Mouse (Mus musculus) heart, embryonic 16.5 days (tissue): Measurements from ENCODE around the gene Synj2. TPM values are rescaled to one million over a fixed set of nuclear protein-coding genes. Genes with fewer than 3 reads are reported as not detected.
"Not testable (repeated sequence)": the region's sequence is repeated elsewhere in the genome, so short reads cannot be mapped to it uniquely, and the experiment has no call there.

Experiments used
- ATAC-seq: fragments of 200-750 bp; cut with Nextera tagmentation; replicated peaks from 2 replicates; pipeline ENCODE4 v1.8.0; 2017; ENCODE audit warnings: moderate number of reproducible peaks; ENCODE audit not compliant: insufficient read depth, low FRiP score; ENCODE audit errors: extremely low read depth
- H3K27ac ChIP-seq: fragments of 300-500 bp; sonication (generic); 2 replicates; pipeline ENCODE4 v1.5.1; 2014; ENCODE audit warnings: mild to moderate bottlenecking, low read length, control low read depth, moderate library complexity
- H3K27me3 ChIP-seq: fragments of 300-500 bp; sonication (generic); 2 replicates; pipeline ENCODE4 v1.6.1; 2014; ENCODE audit warnings: low read length, mixed read lengths; ENCODE audit not compliant: control insufficient read depth, insufficient read depth
- H3K36me3 ChIP-seq: fragments of 300-500 bp; sonication (generic); 2 replicates; pipeline ENCODE4 v1.6.1; 2014; ENCODE audit not compliant: control insufficient read depth, insufficient read depth
- H3K4me1 ChIP-seq: fragments of 300-500 bp; sonication (generic); 2 replicates; pipeline ENCODE4 v1.6.1; 2014; ENCODE audit warnings: low read length, mixed read lengths; ENCODE audit not compliant: control insufficient read depth, insufficient read depth
- H3K4me2 ChIP-seq: fragments of 300-500 bp; sonication (generic); 2 replicates; pipeline ENCODE4 v1.6.1; 2014; ENCODE audit warnings: low read depth, mild to moderate bottlenecking, control low read depth, low read length
- H3K4me3 ChIP-seq: fragments of 300-500 bp; sonication (generic); 2 replicates; pipeline ENCODE4 v1.5.1; 2014; ENCODE audit warnings: mild to moderate bottlenecking, control low read depth, low read length
- H3K9ac ChIP-seq: fragments of 300-500 bp; sonication (generic); 2 replicates; pipeline ENCODE4 v1.6.1; 2014; ENCODE audit warnings: low read length, control low read depth
- H3K9me3 ChIP-seq: fragments of 300-500 bp; sonication (generic); replicated peaks from 2 replicates; pipeline ENCODE4 v1.6.1; 2016; ENCODE audit warnings: low read length; ENCODE audit not compliant: control insufficient read depth
- WGBS: fragments of 180-500 bp; shearing (Covaris S2); extraction: QIAGEN DNeasy Blood & Tissue Kit; methylation state at CpG from one replicate; pipeline ENCODE4 v1.1.7; 2014; 5-methylcytosine and 5-hydroxymethylcytosine counted together
- polyA plus RNA-seq: library from polyadenylated mRNA; unstranded; fragments of >200 nt; fragmentation: Nextera tagmentation; extraction: Ambion mirVana; gene quantifications from 2 replicates; pipeline ENCODE4 v1.2.1, GENCODE M21; 2015

Gene Synj2
- polyA plus RNA-seq, 1 experiment from 2014 or later, result 5.3 TPM

DNA sequence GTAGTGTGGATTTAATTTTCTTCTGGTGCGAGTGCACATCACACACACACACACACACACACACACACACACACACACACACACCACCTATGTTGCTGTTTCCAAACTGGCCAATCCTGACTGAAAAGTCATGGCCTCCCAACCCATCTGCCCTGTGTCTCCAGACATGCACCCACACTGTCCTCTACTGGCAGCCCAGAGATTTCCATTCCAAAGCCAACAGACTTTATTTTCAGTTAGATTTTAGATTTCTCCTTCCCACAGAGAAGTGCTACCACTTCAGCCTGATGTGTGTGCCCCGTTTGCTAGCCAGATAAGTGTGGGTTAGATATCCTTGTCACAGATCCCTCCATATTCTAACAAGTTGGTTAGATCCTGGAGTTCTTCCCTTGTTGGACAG, 78.7 kb downstream of the Synj2 start:
- H3K27me3 ChIP-seq, result no peaks in the 10 kb centered on the region
- no peaks in the 10 kb centered on the region for H3K9me3 ChIP-seq
- H3K9ac ChIP-seq, result no peak overlapping the region
- H3K4me3 ChIP-seq, result no peak overlapping the region
- ATAC-seq, result no peak
- 31% methylated on average over 2 of the region's 2 CpGs for WGBS
- H3K36me3 ChIP-seq, result 0 out of 2 replicates have a peak, but pooled peaks cover 3% of the 10 kb centered on the region
- H3K4me2 ChIP-seq, result no peak overlapping the region
- peaks cover 16% of the 10 kb centered on the region for H3K4me1 ChIP-seq
- H3K27ac ChIP-seq, result no peak overlapping the region

DNA sequence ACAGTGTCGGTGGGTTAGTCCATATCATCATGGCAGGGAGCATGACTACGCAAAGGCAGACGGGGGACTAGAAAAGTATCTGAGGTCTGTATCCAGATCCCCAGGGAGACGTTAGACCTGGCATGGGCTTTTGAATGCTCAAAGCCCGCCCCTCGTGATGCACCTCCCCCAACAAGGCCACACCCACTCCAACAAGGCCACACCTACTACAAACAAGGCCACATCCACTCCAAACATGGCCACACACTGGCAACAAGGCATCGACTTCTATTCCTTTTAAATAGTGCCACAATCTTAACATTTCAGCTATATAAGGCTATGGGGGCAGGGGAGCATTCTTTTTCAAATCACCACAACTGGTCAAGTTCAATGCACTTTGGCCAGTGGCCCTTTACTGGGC, 79.6 kb downstream of the Synj2 start:
- Histone ChIP-seq H3K9me3 (no peaks in the 10 kb centered on the region), H3K27ac (no peak overlapping the region), H3K9ac (no peak overlapping the region), H3K4me2 (no peak overlapping the region), H3K4me3 (no peak overlapping the region), H3K4me1 (peaks cover 12% of the 10 kb centered on the region), H3K27me3 (no peaks in the 10 kb centered on the region), H3K36me3 (0 out of 2 replicates have a peak, but pooled peaks cover 3% of the 10 kb centered on the region)
- WGBS, result 65% methylated on average over 7 of the region's 7 CpGs
- no peak for ATAC-seq

DNA sequence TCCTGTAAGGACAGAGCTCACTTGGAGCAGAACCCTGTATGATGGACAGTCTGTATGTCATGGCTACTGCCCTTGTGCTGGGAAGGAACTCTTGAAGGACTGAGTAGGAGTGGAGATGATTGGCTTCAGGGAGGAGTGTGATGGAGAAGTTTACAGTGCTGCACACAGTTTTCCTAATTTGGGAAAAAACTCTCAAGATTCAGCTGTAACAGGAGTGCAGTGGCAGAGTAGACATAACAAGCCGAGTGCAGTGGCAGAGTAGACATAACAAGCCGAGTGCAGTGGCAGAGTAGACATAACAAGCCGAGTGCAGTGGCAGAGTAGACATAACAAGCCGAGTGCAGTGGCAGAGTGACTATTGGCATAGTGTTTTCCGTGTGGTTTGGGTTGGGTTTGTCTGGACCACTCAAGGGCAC, 80.3 kb downstream of the Synj2 start:
- WGBS, result 53% methylated on average over 5 of the region's 5 CpGs
- H3K27me3 ChIP-seq, H3K27ac ChIP-seq, H3K4me1 ChIP-seq, H3K36me3 ChIP-seq, H3K9me3 ChIP-seq, H3K4me3 ChIP-seq, H3K4me2 ChIP-seq, ATAC-seq, H3K9ac ChIP-seq: not testable (repeated sequence)

DNA sequence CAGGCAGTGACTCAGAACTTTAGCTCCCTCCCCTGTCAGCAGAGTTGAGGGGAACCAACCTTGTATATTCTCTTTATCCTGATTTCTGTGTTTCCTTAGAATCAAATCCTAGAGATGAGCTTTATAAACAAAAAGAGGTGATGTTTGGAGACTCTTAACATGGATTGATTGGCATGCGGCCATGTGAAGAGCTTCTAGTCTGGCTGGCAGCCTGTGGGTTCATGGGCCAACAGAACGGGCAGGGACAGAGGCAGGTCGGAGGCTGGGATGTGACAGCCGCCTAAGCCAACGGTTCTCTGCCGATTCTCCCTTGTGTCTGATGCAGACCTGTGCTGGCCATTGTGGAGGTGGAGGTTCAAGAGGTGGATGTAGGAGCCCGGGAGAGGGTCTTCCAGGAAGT, 84.8 kb downstream of the Synj2 start:
- Histone ChIP-seq H3K4me1 (no peaks in the 10 kb centered on the region), H3K4me3 (no peak overlapping the region), H3K36me3 (peaks cover 24% of the 10 kb centered on the region), H3K4me2 (no peak overlapping the region), H3K9ac (no peak overlapping the region), H3K27ac (no peak overlapping the region), H3K27me3 (no peaks in the 10 kb centered on the region), H3K9me3 (no peaks in the 10 kb centered on the region)
- ATAC-seq, result no peak
- WGBS, result 78% methylated on average over 7 of the region's 7 CpGs

DNA sequence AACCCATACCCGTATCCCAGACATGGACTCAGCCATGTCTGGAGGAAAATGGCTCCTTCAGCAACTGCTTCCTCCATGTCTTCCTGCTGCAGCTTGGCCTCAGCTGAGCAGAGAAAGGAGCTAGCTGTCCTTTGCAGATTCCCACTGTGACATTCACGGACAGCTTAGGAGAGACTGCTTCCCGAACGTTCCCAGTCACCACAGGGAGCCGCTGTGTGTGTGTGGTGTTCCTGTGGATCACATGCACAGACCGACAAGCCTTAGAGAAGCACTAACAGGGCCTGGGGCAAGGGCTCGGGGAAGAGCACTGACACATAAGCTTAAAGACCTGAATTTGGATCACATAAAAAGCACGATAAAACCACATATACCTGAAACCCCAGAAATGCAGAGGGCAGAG, 94.6 kb downstream of the Synj2 start:
- H3K9ac ChIP-seq, result no peak overlapping the region
- no peak overlapping the region for H3K4me2 ChIP-seq
- no peak for ATAC-seq
- no peak overlapping the region for H3K27ac ChIP-seq
- H3K4me1 ChIP-seq, result peaks cover 10% of the 10 kb centered on the region
- H3K4me3 ChIP-seq, result no peak overlapping the region
- peaks cover 13% of the 10 kb centered on the region; the same call in 1 of the 2 replicates for H3K36me3 ChIP-seq
- H3K9me3 ChIP-seq, result no peaks in the 10 kb centered on the region
- WGBS, result 62% methylated on average over 8 of the region's 8 CpGs
- H3K27me3 ChIP-seq, result no peaks in the 10 kb centered on the region

DNA sequence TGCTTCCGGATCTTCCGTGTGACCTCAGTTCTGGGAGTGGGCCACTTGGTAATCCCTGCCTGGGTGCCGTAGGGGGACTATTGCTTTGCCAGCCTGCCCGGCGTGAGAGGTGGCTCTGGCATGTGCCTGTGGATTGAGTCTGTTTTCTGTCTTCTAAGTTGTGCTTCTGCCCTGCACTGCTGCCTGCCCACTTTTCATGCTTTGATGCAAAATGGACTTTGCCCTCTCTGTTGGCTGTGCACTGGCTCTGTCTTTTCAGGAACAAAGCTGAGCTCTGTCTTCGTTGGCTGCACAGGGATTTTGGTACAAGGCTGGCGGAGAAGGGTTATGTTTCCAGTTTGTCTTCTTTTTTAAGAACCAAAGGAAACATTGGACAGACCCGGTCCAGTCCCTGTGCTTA, 95.4 kb downstream of the Synj2 start:
- H3K9me3 ChIP-seq, result no peaks in the 10 kb centered on the region
- ATAC-seq, result no peak
- peaks cover 13% of the 10 kb centered on the region; the same call in 1 of the 2 replicates for H3K36me3 ChIP-seq
- H3K9ac ChIP-seq, result no peak overlapping the region
- H3K4me2 ChIP-seq, result no peak overlapping the region
- no peaks in the 10 kb centered on the region for H3K27me3 ChIP-seq
- whole genome bisulfite sequencing, result 89% methylated on average over 8 of the region's 8 CpGs
- peaks cover 10% of the 10 kb centered on the region for H3K4me1 ChIP-seq
- H3K4me3 ChIP-seq, result no peak overlapping the region
- H3K27ac ChIP-seq, result no peak overlapping the region

DNA sequence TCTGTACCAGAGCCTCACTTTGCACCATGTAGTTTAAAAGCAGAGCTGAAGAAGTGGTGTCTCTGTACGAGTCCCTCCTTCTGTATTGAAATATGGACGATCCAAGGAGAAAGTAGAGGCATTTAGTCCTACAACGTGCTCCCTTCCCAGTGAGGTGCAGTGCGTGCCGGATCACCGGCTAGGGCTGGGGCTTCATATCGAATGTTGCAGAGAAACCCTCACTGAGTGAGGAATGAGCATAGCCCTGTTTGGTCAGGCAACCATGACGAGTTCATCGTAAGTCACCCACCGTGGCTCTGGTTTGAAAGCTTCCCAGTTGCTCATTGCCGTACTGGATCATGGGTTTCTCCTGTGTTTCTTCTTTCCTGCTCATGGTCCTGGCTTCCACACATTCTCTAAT, 95.8 kb downstream of the Synj2 start:
- Histone ChIP-seq H3K27ac (no peak overlapping the region), H3K36me3 (peaks cover 16% of the 10 kb centered on the region; the same call in 1 of the 2 replicates), H3K4me2 (no peak overlapping the region), H3K4me3 (no peak overlapping the region), H3K9me3 (no peaks in the 10 kb centered on the region), H3K27me3 (no peaks in the 10 kb centered on the region), H3K9ac (no peak overlapping the region), H3K4me1 (peaks cover 10% of the 10 kb centered on the region)
- ATAC-seq, result no peak
- WGBS, result 91% methylated on average over 11 of the region's 11 CpGs

DNA sequence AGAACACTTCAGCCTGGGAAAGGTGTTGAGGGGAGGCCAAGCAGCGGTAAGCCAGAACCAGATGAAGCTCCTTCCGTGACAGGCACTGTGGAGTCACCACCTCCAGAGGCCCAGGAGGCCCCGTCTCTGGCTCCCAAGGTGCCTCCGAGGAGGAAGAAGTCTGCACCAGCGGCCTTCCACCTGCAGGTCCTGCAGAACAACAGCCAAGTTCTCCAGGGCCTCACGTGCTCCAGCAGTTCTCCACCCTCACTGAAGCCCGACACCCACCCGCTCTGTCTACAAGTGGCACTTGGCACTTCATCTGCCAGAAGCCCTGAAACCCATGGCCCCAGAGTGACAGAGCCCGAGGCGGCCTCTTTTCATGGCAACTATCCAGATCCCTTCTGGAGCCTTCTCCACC, 96.4 kb downstream of the Synj2 start:
- Histone ChIP-seq H3K4me2 (no peak overlapping the region), H3K4me1 (peaks cover 10% of the 10 kb centered on the region), H3K27ac (peak overlapping the region; percentile 26; the same call in 1 of the 2 replicates), H3K9me3 (no peaks in the 10 kb centered on the region), H3K9ac (no peak overlapping the region), H3K4me3 (no peak overlapping the region), H3K27me3 (no peaks in the 10 kb centered on the region), H3K36me3 (peaks cover 16% of the 10 kb centered on the region)
- WGBS, result 53% methylated on average over 10 of the region's 10 CpGs
- peak; percentile 90 for ATAC-seq

DNA sequence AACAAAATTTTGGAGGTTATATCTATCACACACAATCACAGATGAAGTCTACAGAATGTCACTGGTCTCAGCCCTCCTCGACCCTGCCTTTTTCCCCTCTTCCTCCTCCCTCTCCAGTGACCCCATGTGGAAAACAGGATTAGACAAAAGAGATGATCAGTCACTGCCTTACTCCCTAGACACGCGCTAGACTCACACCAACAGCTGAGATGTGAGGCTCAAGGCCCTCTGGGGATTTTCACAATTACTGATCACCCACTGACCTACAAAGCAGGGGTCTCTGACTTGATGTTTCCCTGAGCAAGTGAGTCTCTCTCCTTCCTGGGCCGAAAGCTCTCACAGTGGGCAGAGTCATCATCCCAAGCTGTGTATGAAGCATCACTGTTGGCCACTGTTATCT, 111.7 kb downstream of the Synj2 start:
- 75% methylated on average over 4 of the region's 4 CpGs for WGBS
- no peak for ATAC-seq
- Histone ChIP-seq H3K36me3 (0 out of 2 replicates have a peak, but pooled peaks cover 5% of the 10 kb centered on the region), H3K27me3 (no peaks in the 10 kb centered on the region), H3K4me3 (no peak overlapping the region), H3K9me3 (no peaks in the 10 kb centered on the region), H3K9ac (no peak overlapping the region), H3K4me1 (no peaks in the 10 kb centered on the region), H3K27ac (no peak overlapping the region), H3K4me2 (no peak overlapping the region)
